Comparison of ENCODE assay signal across 14 mouse cellular contexts in the genomic region with DNA sequence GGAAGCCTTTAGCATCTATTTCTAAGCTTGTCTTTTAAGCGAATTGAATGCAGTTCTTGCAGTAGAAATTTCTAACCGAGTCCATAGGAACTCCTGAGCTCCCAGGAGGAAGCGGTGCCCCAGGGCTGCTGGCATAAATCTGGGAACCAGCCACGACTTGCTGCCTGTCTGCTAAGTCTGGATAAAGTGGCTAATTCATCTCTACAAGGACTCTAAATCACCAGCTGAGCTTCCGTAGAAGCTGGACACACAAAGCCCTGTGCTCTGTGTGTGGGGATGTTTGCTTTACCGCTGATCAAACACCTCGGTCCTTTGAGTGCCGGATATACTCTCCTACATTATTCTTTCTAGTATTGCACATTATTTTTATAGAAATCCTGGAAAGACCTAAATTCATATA.
DNase-seq lines count a peak whose midpoint lies in the region; ATAC-seq and TF ChIP-seq lines count a peak whose summit lies in the region.
"Had no signal": no experiment of that assay in that cellular context is flagged by ENCODE, and none has a peak within 500 bp of the region (broad histone marks: within the 10 kb centered on the region; RNA-seq: fewer than 3 reads in every experiment).

No protein-coding gene starts in this region.

- peak; percentile 76; the same call in 1 of the 2 replicates for ATAC-seq in lung, embryonic 15.5 days (ENCODE audit: borderline replicate concordance, extremely low read depth, low FRiP score, low TSS enrichment)
- ATAC-seq in hindbrain, postnatal 0 days, result 0 out of 2 replicates have a peak, but pooled peaks have one; percentile 29
- ATAC-seq in neural tube, embryonic 12.5 days (ENCODE audit: low FRiP score, low read depth), result peak; percentile 58

- DNase-seq in lung, postnatal 4 days, result no peak
- DNase-seq in embryo, embryonic 9.5 days (ENCODE audit: extremely low spot score), result peak; percentile 21
- DNase-seq in hindbrain, postnatal 0 days (ENCODE audit: low spot score), result peak; percentile 55
- no peak for DNase-seq in kidney, adult 9 months
- no peak for DNase-seq in natural killer cell, adult 2 months (ENCODE audit: low spot score in 2 of 2)
- DNase-seq in cerebellum, adult 18-20 months, result no peak
- DNase-seq: adrenal gland, postnatal 36 days; heart, postnatal 4 days; right cerebral cortex, adult 18-20 months had no signal

- H3K4me2 ChIP-seq in lung, embryonic 15.5 days, result 0 out of 2 replicates have a peak overlapping the region, but pooled peaks have one; percentile 7
- H3K4me2 ChIP-seq in hindbrain, postnatal 0 days (ENCODE audit: low read depth, low read length), result no peak overlapping the region
- no peak overlapping the region for H3K4me2 ChIP-seq in neural tube, embryonic 12.5 days (replicated peaks)

- H3K27me3 ChIP-seq in lung, embryonic 15.5 days, result no peaks in the 10 kb centered on the region
- H3K27me3 ChIP-seq in hindbrain, postnatal 0 days (ENCODE audit: insufficient read depth, low read length), result no peaks in the 10 kb centered on the region
- H3K27me3 ChIP-seq in neural tube, embryonic 12.5 days (replicated peaks), result no peaks in the 10 kb centered on the region

- H3K9me3 ChIP-seq in lung, embryonic 15.5 days, result no peaks in the 10 kb centered on the region
- H3K9me3 ChIP-seq in hindbrain, postnatal 0 days (ENCODE audit: low read length), result no peaks in the 10 kb centered on the region
- H3K9me3 ChIP-seq in neural tube, embryonic 12.5 days, result no peaks in the 10 kb centered on the region

- peaks cover 4% of the 10 kb centered on the region; the same call in 1 of the 2 replicates for H3K4me1 ChIP-seq in lung, embryonic 15.5 days
- H3K4me1 ChIP-seq in hindbrain, postnatal 0 days (ENCODE audit: insufficient read depth, low read length), result no peaks in the 10 kb centered on the region
- 0 out of 2 replicates have a peak, but pooled peaks cover 2% of the 10 kb centered on the region for H3K4me1 ChIP-seq in neural tube, embryonic 12.5 days

- TF ChIP-seq CTCF in hindbrain, postnatal 0 days (IDR thresholded peaks at IDR 0.05; ENCODE audit: low read depth), result no peak

- peak overlapping the region; percentile 46 for H3K27ac ChIP-seq in lung, embryonic 15.5 days
- H3K27ac ChIP-seq in hindbrain, postnatal 0 days, result no peak overlapping the region
- no peak overlapping the region for H3K27ac ChIP-seq in neural tube, embryonic 12.5 days
- H3K27ac ChIP-seq: kidney, postnatal 0 days; left cerebral cortex, adult 2 months; liver, embryonic 14.5 days had no signal

- 30% methylated on average over 8 of the region's 8 CpGs for WGBS in lung, embryonic 15.5 days
- WGBS in hindbrain, postnatal 0 days, result 42% methylated on average over 8 of the region's 8 CpGs
- 26% methylated on average over 8 of the region's 8 CpGs for WGBS in neural tube, embryonic 12.5 days

- H3K9ac ChIP-seq in lung, embryonic 15.5 days, result no peak overlapping the region
- no peak overlapping the region for H3K9ac ChIP-seq in hindbrain, postnatal 0 days (replicated peaks; ENCODE audit: low read length)
- no peak overlapping the region for H3K9ac ChIP-seq in neural tube, embryonic 12.5 days
- H3K9ac ChIP-seq: liver, embryonic 14.5 days had no signal

- no peak overlapping the region for H3K4me3 ChIP-seq in lung, embryonic 15.5 days
- no peak overlapping the region for H3K4me3 ChIP-seq in hindbrain, postnatal 0 days (ENCODE audit: low read length)
- H3K4me3 ChIP-seq in neural tube, embryonic 12.5 days, result no peak overlapping the region
- H3K4me3 ChIP-seq: left cerebral cortex, adult 2 months had no signal

- no peaks in the 10 kb centered on the region for H3K36me3 ChIP-seq in lung, embryonic 15.5 days
- H3K36me3 ChIP-seq in hindbrain, postnatal 0 days (ENCODE audit: insufficient read depth, low read length), result no peaks in the 10 kb centered on the region
- H3K36me3 ChIP-seq in neural tube, embryonic 12.5 days, result no peaks in the 10 kb centered on the region

Comparison
In these comparisons a context has a peak if more than half of its experiments do, and no peak if none do; other contexts are left out.
1. DNase-seq: peak in embryo, embryonic 9.5 days (single experiment) and hindbrain, postnatal 0 days (single experiment); none in lung, postnatal 4 days (0 of 2), kidney, adult 9 months (single experiment), natural killer cell, adult 2 months (0 of 2) and cerebellum, adult 18-20 months (0 of 2).
2. Peak in every context shown above with its lines, with median percentiles within 50 percentile points of each other: ATAC-seq.